8 mouse cellular contexts compared by ENCODE assay signal in the genomic region with DNA sequence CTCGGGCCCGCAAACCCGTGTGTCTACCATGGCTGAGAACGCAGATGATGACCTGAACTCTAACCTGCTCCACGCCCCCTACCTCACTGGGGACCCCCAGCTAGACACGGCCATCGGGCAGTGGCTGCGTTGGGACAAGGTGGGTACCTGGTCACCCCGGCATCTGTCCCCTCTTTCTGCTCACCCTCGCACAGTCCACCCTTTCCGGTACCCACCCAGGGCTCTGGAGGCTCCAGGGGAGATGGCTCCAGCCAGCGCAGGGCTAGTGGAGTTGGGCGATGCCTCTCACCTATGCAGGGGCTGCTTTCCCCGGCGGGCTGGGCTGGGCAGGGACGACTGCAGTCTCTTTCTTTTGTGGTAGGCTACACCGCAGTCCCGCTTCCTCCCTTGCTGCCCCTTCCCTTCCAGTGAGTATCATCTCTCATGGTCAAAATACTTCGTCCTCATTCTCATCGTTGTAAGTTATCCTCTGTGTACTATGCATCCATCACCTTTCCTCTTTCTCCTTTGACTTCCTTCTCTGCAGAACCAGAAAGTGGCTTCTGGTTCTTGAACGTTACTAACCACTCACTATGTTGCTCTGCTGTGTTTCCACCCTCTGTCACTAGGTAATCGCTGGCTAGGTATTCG. TPM values are rescaled to one million over a fixed set of nuclear protein-coding genes. Genes with fewer than 3 reads are reported as not detected.
A peak's percentile ranks its signal among the peaks of the same experiment; 100 is the strongest.
DNase-seq lines count a peak whose midpoint lies in the region; ATAC-seq and TF ChIP-seq lines count a peak whose summit lies in the region.

No protein-coding gene starts in this region.

- no peaks in the 10 kb centered on the region for H3K27me3 ChIP-seq in thymus, adult 2 months (ENCODE audit: control insufficient read depth, insufficient read depth, low read length)
- no peaks in the 10 kb centered on the region for H3K27me3 ChIP-seq in intestine, embryonic 16.5 days (replicated peaks; ENCODE audit: control insufficient read depth, insufficient read depth, low read length)
- no peaks in the 10 kb centered on the region for H3K27me3 ChIP-seq in splenic B cell, adult 2 months (ENCODE audit: control insufficient read depth, insufficient read depth, low read length, poor library complexity, severe bottlenecking)

- H3K9me3 ChIP-seq in intestine, embryonic 16.5 days (ENCODE audit: control insufficient read depth, low read length): no peaks in the 10 kb centered on the region

- H3K9ac ChIP-seq in intestine, embryonic 16.5 days (ENCODE audit: low read depth, low read length): peak overlapping the region; percentile 74

- peak overlapping the region; percentile 98 for H3K4me2 ChIP-seq in intestine, embryonic 16.5 days (ENCODE audit: low read depth, low read length)

- under 1% methylated on average over 23 of the region's 23 CpGs for WGBS in thymus, adult 2 months
- 2% methylated on average over 23 of the region's 23 CpGs for WGBS in intestine, embryonic 16.5 days

- H3K27ac ChIP-seq in thymus, adult 2 months (ENCODE audit: control insufficient read depth, insufficient read depth, low read length): peak overlapping the region; percentile 79
- H3K27ac ChIP-seq in embryonic fibroblast, embryonic 13.5 days (ENCODE audit: insufficient read depth, low read length): no peak overlapping the region
- H3K27ac ChIP-seq in intestine, embryonic 16.5 days (ENCODE audit: low read length): peak overlapping the region; percentile 84

- ATAC-seq in frontal cortex, adult (ENCODE audit: low TSS enrichment): peak; percentile 60; the same call in 1 of the 2 replicates
- peak; percentile 55 for ATAC-seq in intestine, embryonic 16.5 days
- peak; percentile 34 for ATAC-seq in megakaryocyte-erythroid progenitor cell, adult 5-6 weeks (replicated peaks; ENCODE audit: low FRiP score, low TSS enrichment, poor library complexity, severe bottlenecking)

- TF ChIP-seq POLR2A in thymus, adult 2 months (IDR thresholded peaks at IDR 0.05; ENCODE audit: control insufficient read depth, extremely low read depth, insufficient read depth, low read length, poor library complexity): no peak
- no peak for TF ChIP-seq POLR2A in embryonic fibroblast, embryonic 13.5 days (IDR thresholded peaks at IDR 0.05; ENCODE audit: low read depth, low read length)

- no peaks in the 10 kb centered on the region for H3K36me3 ChIP-seq in thymus, adult 2 months (ENCODE audit: control insufficient read depth, insufficient read depth, low read length)
- no peaks in the 10 kb centered on the region for H3K36me3 ChIP-seq in intestine, embryonic 16.5 days (ENCODE audit: control insufficient read depth, insufficient read depth, low read length)
- H3K36me3 ChIP-seq in splenic B cell, adult 2 months (ENCODE audit: control insufficient read depth, insufficient read depth, low read length, poor library complexity, severe bottlenecking): no peaks in the 10 kb centered on the region

- DNase-seq in frontal cortex, postnatal 25 days (ENCODE audit: low spot score in 2 of 2): no peak
- peak; percentile 48 for DNase-seq in thymus, adult 2 months
- no peak for DNase-seq in thymus, adult 18-20 months
- peak; percentile 22 for DNase-seq in splenic B cell, adult 2 months (ENCODE audit: low read depth, low spot score)

- no peaks in the 10 kb centered on the region for H3K4me1 ChIP-seq in thymus, adult 2 months (replicated peaks; ENCODE audit: control insufficient read depth, insufficient read depth, low read length)
- H3K4me1 ChIP-seq in embryonic fibroblast, embryonic 13.5 days (ENCODE audit: control insufficient read depth, insufficient read depth, low read length): no peaks in the 10 kb centered on the region
- H3K4me1 ChIP-seq in intestine, embryonic 16.5 days (ENCODE audit: control insufficient read depth, insufficient read depth, low read length): peaks cover 8% of the 10 kb centered on the region

- no peak for TF ChIP-seq CTCF in thymus, adult 2 months (IDR thresholded peaks at IDR 0.05; ENCODE audit: borderline replicate concordance, control insufficient read depth, extremely low read depth, insufficient read depth, low read length, poor library complexity)
- no peak for TF ChIP-seq CTCF in embryonic fibroblast, embryonic 13.5 days (IDR thresholded peaks at IDR 0.05; ENCODE audit: borderline replicate concordance, insufficient read depth, low read length)

- peak overlapping the region; percentile 94 for H3K4me3 ChIP-seq in thymus, adult 2 months (ENCODE audit: control insufficient read depth, insufficient read depth, low read length)
- peak overlapping the region; percentile 67 for H3K4me3 ChIP-seq in embryonic fibroblast, embryonic 13.5 days (ENCODE audit: insufficient read depth, low read length)
- peak overlapping the region; percentile 59 for H3K4me3 ChIP-seq in intestine, embryonic 16.5 days (ENCODE audit: low read length)

RNA-seq across cellular contexts. Expression of a gene that starts 0.8 kb away (rescaled TPM):
- 15.8 and 19.3 TPM in 2 replicates for polyA plus RNA-seq in thymus, adult 2 months (2012; rRNA removed)
- polyA plus RNA-seq in embryonic fibroblast, embryonic 13.5 days (2011; ENCODE audit: insufficient read length, low read depth, missing spikeins): 8.4 and 8.6 TPM in 2 replicates
- polyA plus RNA-seq in intestine, embryonic 16.5 days (2015; fragmentation: Nextera tagmentation; extraction: Ambion mirVana): 1.7 and 2.0 TPM in 2 replicates
- 11.6 and 21.7 TPM in 2 replicates for total RNA-seq in megakaryocyte-erythroid progenitor cell, adult 5-6 weeks (2014; fragmentation: Nextera tagmentation)
- 13.7 and 18.0 TPM in 2 replicates for total RNA-seq in megakaryocyte-erythroid progenitor cell, adult 5-6 weeks (2017)

RNA-seq across cellular contexts. Expression of a gene that starts 51.7 kb away (rescaled TPM):
- polyA plus RNA-seq in thymus, adult 2 months (2012; rRNA removed): 0.97 and 1.7 TPM in 2 replicates
- polyA plus RNA-seq in embryonic fibroblast, embryonic 13.5 days (2011; ENCODE audit: insufficient read length, low read depth, missing spikeins): not detected in 2 replicates
- 57.7 and 66.6 TPM in 2 replicates for polyA plus RNA-seq in intestine, embryonic 16.5 days (2015; fragmentation: Nextera tagmentation; extraction: Ambion mirVana)
- total RNA-seq in megakaryocyte-erythroid progenitor cell, adult 5-6 weeks (2014; fragmentation: Nextera tagmentation): 4.1 TPM in 1 of 2 replicates, not detected in the other
- total RNA-seq in megakaryocyte-erythroid progenitor cell, adult 5-6 weeks (2017): 0.38 TPM in 1 of 2 replicates, not detected in the other

RNA-seq across cellular contexts. Expression of a gene that starts 57.3 kb away (rescaled TPM):
- 8.5 and 9.3 TPM in 2 replicates for polyA plus RNA-seq in thymus, adult 2 months (2012; rRNA removed)
- 91.9 and 100 TPM in 2 replicates for polyA plus RNA-seq in embryonic fibroblast, embryonic 13.5 days (2011; ENCODE audit: insufficient read length, low read depth, missing spikeins)
- polyA plus RNA-seq in intestine, embryonic 16.5 days (2015; fragmentation: Nextera tagmentation; extraction: Ambion mirVana): 3.6 and 3.7 TPM in 2 replicates
- not detected in 2 replicates for total RNA-seq in megakaryocyte-erythroid progenitor cell, adult 5-6 weeks (2014; fragmentation: Nextera tagmentation)
- 0.38 TPM in 1 of 2 replicates, not detected in the other for total RNA-seq in megakaryocyte-erythroid progenitor cell, adult 5-6 weeks (2017)

Comparison
In these comparisons a context has a peak if more than half of its experiments do, and no peak if none do; other contexts are left out.
1. DNase-seq: peak in thymus, adult 2 months (single experiment) and splenic B cell, adult 2 months (single experiment); none in frontal cortex, postnatal 25 days (0 of 2) and thymus, adult 18-20 months (0 of 2).
2. RNA of a gene that starts 51.7 kb away (polyA plus RNA-seq): 57.7 to 66.6 TPM in intestine, embryonic 16.5 days; 0.97 to 1.7 TPM in thymus, adult 2 months and not detected in embryonic fibroblast, embryonic 13.5 days; every median in the first group is over 10 times any median in the second.
3. Peak in every context shown above with its lines, with median percentiles within 50 percentile points of each other: ATAC-seq and H3K4me3 ChIP-seq.